Mouse (Mus musculus) heart, postnatal 0 days (tissue): Measurements from ENCODE around the gene Kcng3.

ENCODE experiments used
- CTCF ChIP-seq: IDR thresholded peaks from 2 replicates; pipeline ENCODE4 v1.5.1; 2016; ENCODE audit warnings: antibody characterized with exemption, control low read depth, low read depth
- EP300 ChIP-seq: IDR thresholded peaks from 2 replicates; pipeline ENCODE4 v1.6.1; 2016; ENCODE audit warnings: antibody characterized with exemption, low read depth

DNA sequence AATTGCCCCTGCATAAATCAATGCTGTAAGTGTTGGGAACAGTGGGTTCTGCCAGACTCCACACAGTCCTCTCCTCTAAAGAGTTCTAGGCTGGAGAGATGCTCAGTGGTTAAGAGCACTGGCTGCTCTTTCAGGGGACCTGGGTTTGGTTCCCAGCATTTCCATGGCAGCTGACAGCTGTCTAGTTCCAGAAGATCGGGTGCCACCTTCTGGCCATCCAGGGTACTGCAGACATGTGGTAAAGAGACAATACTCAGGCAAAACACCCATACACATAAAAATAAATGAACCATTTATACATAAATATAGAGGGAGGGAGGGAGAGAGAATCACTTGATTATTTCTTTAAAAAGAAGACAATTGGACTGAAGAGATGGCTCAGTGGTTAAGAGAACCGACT lies 5.7 kb upstream of the Kcng3 start:
- peak; percentile 23; the same call in 1 of the 2 replicates for TF ChIP-seq CTCF
- no peak for TF ChIP-seq EP300
